Mouse (Mus musculus) MN1 (cell line): Measurements from ENCODE around the gene Axdnd1.
"Not testable (repeated sequence)": the region's sequence is repeated elsewhere in the genome, so short reads cannot be mapped to it uniquely, and the experiment has no call there.

Source experiments
- DNase-seq: peaks from one replicate; pipeline ENCODE4 v3.0.0-alpha.2; 2016; ENCODE audit warnings: low spot score

Axdnd1 gene

GRCm38 (mm10) chr1:156437016-156437708, 16.2 kb upstream of the Axdnd1 start:
- no peak for DNase-seq

GRCm38 (mm10) chr1:156433497-156433896, 12.5 kb upstream of the Axdnd1 start:
- DNase-seq: no peak

GRCm38 (mm10) chr1:156432498-156432897, 11.5 kb upstream of the Axdnd1 start:
- no peak for DNase-seq

GRCm38 (mm10) chr1:156428434-156428833, 7.5 kb upstream of the Axdnd1 start:
- DNase-seq: no peak

GRCm38 (mm10) chr1:156425746-156426145, 4.8 kb upstream of the Axdnd1 start:
- no peak for DNase-seq

GRCm38 (mm10) chr1:156424054-156424453, 3.1 kb upstream of the Axdnd1 start:
- DNase-seq: no peak

GRCm38 (mm10) chr1:156423493-156423892, 2.5 kb upstream of the Axdnd1 start:
- DNase-seq: no peak

GRCm38 (mm10) chr1:156422856-156423255, 1.9 kb upstream of the Axdnd1 start:
- no peak for DNase-seq

- peak; percentile 28 for DNase-seq
These were observed 2.8 kb downstream of the Axdnd1 start for GRCm38 (mm10) chr1:156418170-156418569.

GRCm38 (mm10) chr1:156408521-156408920, 12.4 kb downstream of the Axdnd1 start:
- DNase-seq: no peak

- DNase-seq: peak; percentile 35
These were observed 13.0 kb downstream of the Axdnd1 start for GRCm38 (mm10) chr1:156408004-156408403.

- DNase-seq: no peak
These were observed 17.7 kb downstream of the Axdnd1 start for GRCm38 (mm10) chr1:156403251-156403650.

GRCm38 (mm10) chr1:156402491-156402890, 18.5 kb downstream of the Axdnd1 start:
- DNase-seq: no peak

GRCm38 (mm10) chr1:156400159-156400558, 20.8 kb downstream of the Axdnd1 start:
- DNase-seq: not testable (repeated sequence)

GRCm38 (mm10) chr1:156393148-156393547, 27.8 kb downstream of the Axdnd1 start:
- no peak for DNase-seq

GRCm38 (mm10) chr1:156386880-156387279, 34.1 kb downstream of the Axdnd1 start:
- DNase-seq: no peak

GRCm38 (mm10) chr1:156386232-156386631, 34.7 kb downstream of the Axdnd1 start:
- no peak for DNase-seq

GRCm38 (mm10) chr1:156381217-156381616, 39.7 kb downstream of the Axdnd1 start:
- DNase-seq: no peak

GRCm38 (mm10) chr1:156365740-156366139, 55.2 kb downstream of the Axdnd1 start, which contains the start of gene Gm2000:
Gene Gm2000 (plus strand): TSS chr1:156366040.
- DNase-seq: no peak

GRCm38 (mm10) chr1:156352466-156352865, 68.5 kb downstream of the Axdnd1 start:
- no peak for DNase-seq

- no peak for DNase-seq
These were observed 70.5 kb downstream of the Axdnd1 start for GRCm38 (mm10) chr1:156350441-156350840.

GRCm38 (mm10) chr1:156349031-156349430, 71.9 kb downstream of the Axdnd1 start:
- DNase-seq: no peak

- DNase-seq: no peak
These were observed 75.3 kb downstream of the Axdnd1 start for GRCm38 (mm10) chr1:156345633-156346032.

GRCm38 (mm10) chr1:156344433-156344832, 76.5 kb downstream of the Axdnd1 start:
- no peak for DNase-seq
